Mouse (Mus musculus) heart, postnatal 36 days (tissue): ENCODE data around the gene Scd4. TPM values are rescaled to one million over a fixed set of nuclear protein-coding genes. Genes with fewer than 3 reads are reported as not detected.
"Not testable (repeated sequence)": the region's sequence is repeated elsewhere in the genome, so short reads cannot be mapped to it uniquely, and the experiment has no call there.

Experiments
- DNase-seq, 2 experiments: peaks; one replicate each; pipeline ENCODE4 v3.0.0; 2021 to 2022
- intact Hi-C: fragments of 180-260 bp; cut with DNase I; formaldehyde crosslinking; loops from one replicate; pipeline ENCODE4 v1.15.1; 2025
- total RNA-seq, 2 experiments: library from RNA; stranded (reverse); gene quantifications; 2 replicates each; pipeline ENCODE4 v1.2.3; 2021

Gene Scd4
- total RNA-seq, 2 experiments from 2014 or later = 8.2 to 15.2 TPM

- intact Hi-C loops = loop anchor here (10.0 kb wide), 1 partner anchor 134 kb away; no protein-coding TSS in a partner anchor
- no peak for DNase-seq
These were observed 33.8 kb upstream of the Scd4 start for GRCm38 (mm10) chr19:44299078-44299477.

- intact Hi-C loops = loop anchor here (10.0 kb wide), 1 partner anchor 135 kb away; no protein-coding TSS in a partner anchor
- DNase-seq = no peak
These were observed 33.0 kb upstream of the Scd4 start for GRCm38 (mm10) chr19:44299902-44300301.

GRCm38 (mm10) chr19:44300520-44300919, 32.4 kb upstream of the Scd4 start:
- intact Hi-C loops = no loop called here

GRCm38 (mm10) chr19:44301176-44301575, 31.7 kb upstream of the Scd4 start:
- intact Hi-C loops = no loop called here
- DNase-seq = no peak

More at GRCm38 (mm10) chr19:44300520-44300919, 32.4 kb upstream of the Scd4 start:
- DNase-seq = no peak

- no peak for DNase-seq
- intact Hi-C loops = no loop called here
These were observed 31.1 kb upstream of the Scd4 start for GRCm38 (mm10) chr19:44301671-44302305.

- intact Hi-C loops = no loop called here
- DNase-seq = no peak
These were observed 30.0 kb upstream of the Scd4 start for GRCm38 (mm10) chr19:44302901-44303300.

GRCm38 (mm10) chr19:44303502-44303901, 29.4 kb upstream of the Scd4 start:
- intact Hi-C loops = no loop called here
- no peak for DNase-seq

- intact Hi-C loops = no loop called here
- no peak for DNase-seq
These were observed 28.5 kb upstream of the Scd4 start for GRCm38 (mm10) chr19:44304419-44304818.

- intact Hi-C loops = no loop called here
- no peak for DNase-seq
These were observed 27.9 kb upstream of the Scd4 start for GRCm38 (mm10) chr19:44304851-44305510.

GRCm38 (mm10) chr19:44305701-44306100, 27.2 kb upstream of the Scd4 start:
- intact Hi-C loops = no loop called here
- no peak for DNase-seq

- DNase-seq = no peak
- intact Hi-C loops = no loop called here
These were observed 26.7 kb upstream of the Scd4 start for GRCm38 (mm10) chr19:44306171-44306570.

GRCm38 (mm10) chr19:44307101-44307914, 25.6 kb upstream of the Scd4 start:
- intact Hi-C loops = no loop called here
- DNase-seq = no peak

GRCm38 (mm10) chr19:44307915-44308470, 24.9 kb upstream of the Scd4 start:
- no peak for DNase-seq
- intact Hi-C loops = no loop called here

GRCm38 (mm10) chr19:44308611-44309246, 24.2 kb upstream of the Scd4 start:
- no peak for DNase-seq
- intact Hi-C loops = no loop called here

GRCm38 (mm10) chr19:44309351-44310154, 23.3 kb upstream of the Scd4 start:
- intact Hi-C loops = no loop called here
- no peak for DNase-seq

- intact Hi-C loops, DNase-seq: not testable (repeated sequence)
These were observed 22.7 kb upstream of the Scd4 start for GRCm38 (mm10) chr19:44310155-44310575.

- no peak for DNase-seq
- intact Hi-C loops = no loop called here
These were observed 22.1 kb upstream of the Scd4 start for GRCm38 (mm10) chr19:44310814-44311213.

GRCm38 (mm10) chr19:44311306-44312006, 21.4 kb upstream of the Scd4 start:
- no peak for DNase-seq
- intact Hi-C loops = no loop called here

- intact Hi-C loops = no loop called here
- DNase-seq = no peak
These were observed 20.9 kb upstream of the Scd4 start for GRCm38 (mm10) chr19:44312007-44312360.
